Mouse (Mus musculus) mouse embryonic stem cell (cell line): ENCODE data around the gene Elane.

Experiments
- in situ Hi-C, 2 experiments: fragments of 300-500 bp; cut with MboI; formaldehyde crosslinking; loops; 1 replicate in 1 of 2; 3 replicates in 1 of 2; pipeline ENCODE4 v1.14.3; 2019 to 2020; ENCODE audit warnings: low sequenced_read_pairs in 2 of 2, low pct_unique_long_range_greater_than_20kb in 1 of 2, mixed read lengths in 1 of 2; ENCODE audit not compliant: unreplicated experiment in 1 of 2

The Elane gene

GRCm38 (mm10) chr10:79924998-79925784 is 39.1 kb downstream of the Elane start:
- in situ Hi-C loops: loop anchor here (5.0 to 10.0 kb wide), 2 partner anchors 43 to 90 kb away; no protein-coding TSS in a partner anchor

GRCm38 (mm10) chr10:79925785-79926490 is 39.9 kb downstream of the Elane start:
- in situ Hi-C loops: loop anchor here (5.0 to 10.0 kb wide), 2 partner anchors 44 to 91 kb away; no protein-coding TSS in a partner anchor

- in situ Hi-C loops: loop anchor here (5.0 to 10.0 kb wide), 2 partner anchors 44 to 92 kb away; no protein-coding TSS in a partner anchor
Observed at GRCm38 (mm10) chr10:79926491-79927323, 40.7 kb downstream of the Elane start, which contains the start of gene Arid3a. TSS of gene Arid3a (plus strand) at chr10:79927043.

GRCm38 (mm10) chr10:79927324-79928029 is 41.4 kb downstream of the Elane start:
- in situ Hi-C loops: loop anchor here (5.0 to 10.0 kb wide), 2 partner anchors 45 to 93 kb away; no protein-coding TSS in a partner anchor

GRCm38 (mm10) chr10:79928030-79928694 is 42.1 kb downstream of the Elane start:
- in situ Hi-C loops: loop anchor here (5.0 to 10.0 kb wide), 2 partner anchors 46 to 93 kb away; no protein-coding TSS in a partner anchor

GRCm38 (mm10) chr10:79928907-79929701 is 43.1 kb downstream of the Elane start:
- in situ Hi-C loops: loop anchor here (5.0 to 10.0 kb wide), 2 partner anchors 47 to 94 kb away; no protein-coding TSS in a partner anchor

GRCm38 (mm10) chr10:79929967-79930825 is 44.1 kb downstream of the Elane start:
- in situ Hi-C loops: loop anchor here (5.0 to 10.0 kb wide), 2 partner anchors 48 to 95 kb away; no protein-coding TSS in a partner anchor

- in situ Hi-C loops: no loop called here
Observed at GRCm38 (mm10) chr10:79930826-79931186, 44.8 kb downstream of the Elane start.

GRCm38 (mm10) chr10:79931797-79932196 is 45.8 kb downstream of the Elane start:
- in situ Hi-C loops: no loop called here

- in situ Hi-C loops: no loop called here
Observed at GRCm38 (mm10) chr10:79932736-79933135, 46.7 kb downstream of the Elane start.

- in situ Hi-C loops: no loop called here
Observed at GRCm38 (mm10) chr10:79933145-79933679, 47.2 kb downstream of the Elane start.

GRCm38 (mm10) chr10:79933861-79934260 is 47.8 kb downstream of the Elane start:
- in situ Hi-C loops: no loop called here

GRCm38 (mm10) chr10:79934272-79934721 is 48.2 kb downstream of the Elane start:
- in situ Hi-C loops: no loop called here

GRCm38 (mm10) chr10:79934794-79935569 is 48.9 kb downstream of the Elane start:
- in situ Hi-C loops: no loop called here
